Mouse (Mus musculus) CH12.LX (cell line): ENCODE results near the gene Rhobtb3. TPM values are rescaled to one million over a fixed set of nuclear protein-coding genes. Genes with fewer than 3 reads are reported as not detected.

Source experiments
- DNase-seq: peaks from one replicate; pipeline ENCODE4 v3.0.0-alpha.2; 2013; ENCODE audit errors: extremely low read depth
- H3K27ac ChIP-seq: 2 replicates; pipeline ENCODE4 v1.5.1; 2012; ENCODE audit warnings: low read depth, mild to moderate bottlenecking, control low read depth, moderate library complexity; ENCODE audit not compliant: insufficient read depth
- H3K27me3 ChIP-seq: replicated peaks from 2 replicates; pipeline ENCODE3; 2012; ENCODE audit warnings: inconsistent platforms
- H3K36me3 ChIP-seq, 2 experiments: replicated peaks in 1 of 2; 2 replicates each; pipeline versions ENCODE3 to v1.6.1; 2012; ENCODE audit warnings: inconsistent platforms in 1 of 2, low read length in 1 of 2, mild to moderate bottlenecking in 1 of 2, mixed read lengths in 1 of 2, moderate library complexity in 1 of 2; ENCODE audit not compliant: control insufficient read depth in 1 of 2, insufficient read depth in 1 of 2
- H3K4me1 ChIP-seq, 2 experiments: 2 replicates each; pipeline ENCODE4 v1.6.1; 2012; ENCODE audit warnings: inconsistent platforms in 1 of 2, moderate library complexity in 1 of 2; ENCODE audit not compliant: insufficient read depth in 2 of 2, control insufficient read depth in 1 of 2
- H3K4me2 ChIP-seq: 2 replicates; pipeline ENCODE4 v1.6.1; 2012; ENCODE audit warnings: low read depth, mild to moderate bottlenecking, control low read depth; ENCODE audit not compliant: poor library complexity, insufficient read depth, severe bottlenecking
- H3K4me3 ChIP-seq, 3 experiments: fragments of 150-350 bp in 1 of 3; sonication (generic) in 1 of 3; replicated peaks in 1 of 3; 2 replicates each; pipeline versions ENCODE3 to v1.5.1; 2011 to 2012; ENCODE audit warnings: low read depth in 2 of 3, low read length in 2 of 3, mild to moderate bottlenecking in 2 of 3, moderate library complexity in 2 of 3, control low read depth in 1 of 3, improper control_type of control experiment in 1 of 3, inconsistent platforms in 1 of 3, mixed read lengths in 1 of 3; ENCODE audit not compliant: poor library complexity in 1 of 3
- H3K79me2 ChIP-seq: replicated peaks from 2 replicates; pipeline ENCODE4 v1.6.1; 2012; ENCODE audit warnings: mild to moderate bottlenecking, moderate library complexity; ENCODE audit not compliant: control insufficient read depth, poor library complexity, insufficient read depth, severe bottlenecking; ENCODE audit errors: extremely low read depth
- H3K9ac ChIP-seq: 2 replicates; pipeline ENCODE4 v1.6.1; 2012; ENCODE audit warnings: low read depth, mild to moderate bottlenecking, control low read depth, moderate library complexity; ENCODE audit not compliant: insufficient read depth
- H3K9me3 ChIP-seq: replicated peaks from 2 replicates; pipeline ENCODE3; 2012; ENCODE audit warnings: low read length, inconsistent platforms, mixed read lengths
- CHD1 ChIP-seq: IDR thresholded peaks from 2 replicates; pipeline ENCODE4 v1.6.1; 2012; ENCODE audit warnings: low read depth, low read length, improper control_type of control experiment, inconsistent platforms
- ELF1 ChIP-seq: IDR thresholded peaks from 2 replicates; pipeline ENCODE4 v1.6.1; 2014; ENCODE audit warnings: low read depth, mild to moderate bottlenecking, inconsistent platforms, low read length, improper control_type of control experiment
- IRF4 ChIP-seq: IDR thresholded peaks from 2 replicates; pipeline ENCODE4 v1.6.1; 2014; ENCODE audit warnings: low read depth, mild to moderate bottlenecking, inconsistent platforms, low read length, improper control_type of control experiment
- JUN ChIP-seq: IDR thresholded peaks from 2 replicates; pipeline ENCODE4 v1.6.1; 2011; ENCODE audit warnings: low read depth, mild to moderate bottlenecking, low read length, improper control_type of control experiment, moderate library complexity; ENCODE audit not compliant: insufficient read depth
- JUND ChIP-seq: conservative IDR thresholded peaks from 2 replicates; pipeline ENCODE4 v1.6.1; 2011; ENCODE audit warnings: low read depth, low read length, improper control_type of control experiment
- MAFK ChIP-seq: IDR thresholded peaks from 2 replicates; pipeline ENCODE4 v1.6.1; 2011; ENCODE audit warnings: low read length, improper control_type of control experiment; ENCODE audit not compliant: insufficient replicate concordance
- MAZ ChIP-seq: IDR thresholded peaks from 2 replicates; pipeline ENCODE4 v1.6.1; 2012; ENCODE audit warnings: low read depth, mild to moderate bottlenecking, inconsistent platforms, low read length, improper control_type of control experiment, moderate library complexity
- NELFE ChIP-seq: IDR thresholded peaks from 2 replicates; pipeline ENCODE4 v1.6.1; 2011; ENCODE audit warnings: low read depth, low read length, improper control_type of control experiment
- NRF1 ChIP-seq: IDR thresholded peaks from 2 replicates; pipeline ENCODE4 v1.6.1; 2014; ENCODE audit warnings: low read depth, mild to moderate bottlenecking, inconsistent platforms, low read length, improper control_type of control experiment, moderate library complexity
- PAX5 ChIP-seq: IDR thresholded peaks from 2 replicates; pipeline ENCODE4 v1.6.1; 2012; ENCODE audit warnings: low read length, inconsistent platforms, mixed read lengths
- TBP ChIP-seq: conservative IDR thresholded peaks from 2 replicates; pipeline ENCODE4 v1.6.1; 2011; ENCODE audit warnings: low read depth, low read length, improper control_type of control experiment
- USF2 ChIP-seq: conservative IDR thresholded peaks from 2 replicates; pipeline ENCODE4 v1.6.1; 2011; ENCODE audit warnings: low read depth, low read length, improper control_type of control experiment
- ZKSCAN1 ChIP-seq: IDR thresholded peaks from 2 replicates; pipeline ENCODE4 v1.6.1; 2012; ENCODE audit warnings: low read depth, inconsistent platforms, low read length, improper control_type of control experiment, borderline replicate concordance
- ZMIZ1 ChIP-seq: IDR thresholded peaks from 2 replicates; pipeline ENCODE4 v1.6.1; 2012; ENCODE audit warnings: low read depth, mild to moderate bottlenecking, inconsistent platforms, low read length, improper control_type of control experiment
- ZNF384 ChIP-seq: IDR thresholded peaks from 2 replicates; pipeline ENCODE4 v1.6.1; 2012; ENCODE audit warnings: low read depth, low read length, improper control_type of control experiment, inconsistent platforms
- dilution Hi-C: fragments of 300-500 bp; cut with MboI; formaldehyde crosslinking; loops from 2 replicates; pipeline ENCODE4 v1.14.3; 2020; ENCODE audit warnings: low sequenced_read_pairs; ENCODE audit not compliant: extremely low pct_unique_long_range_greater_than_20kb, extremely low pct_ligation_motif_present
- in situ Hi-C: fragments of 300-500 bp; cut with MboI; formaldehyde crosslinking; loops from 3 replicates; pipeline ENCODE4 v1.14.3; 2019; ENCODE audit warnings: low sequenced_read_pairs, low pct_ligation_motif_present, low pct_unique_long_range_greater_than_20kb, mixed read lengths
- polyA plus RNA-seq: library from polyadenylated mRNA; unstranded; fragments of >175 nt; gene quantifications from 2 replicates; pipeline ENCODE4 v1.2.1, GENCODE M21; 2012; ENCODE audit warnings: low read depth; ENCODE audit not compliant: insufficient read length
- total RNA-seq, 2 experiments: library from RNA; depleted of rRNA; stranded (reverse); fragments of 300-350 nt in 1 of 2; fragments of >200 nt in 1 of 2; gene quantifications; 2 replicates each; pipeline ENCODE4 v1.2.3; 2012 to 2014

Rhobtb3 gene
- total and polyA plus RNA-seq, 3 experiments = 2.0 to 3.6 (median 3.4) TPM

GRCm38 (mm10) chr13:75843993-75844683 lies 99.6 kb downstream of the Rhobtb3 start (continued):
- TF ChIP-seq USF2 = no peak
- TF ChIP-seq NRF1 = no peak; the same call in 1 of the 2 replicates
- TF ChIP-seq NELFE = no peak
- TF ChIP-seq JUN = no peak
- no peak for TF ChIP-seq IRF4
- TF ChIP-seq MAZ = no peak
- peak; percentile 52; the same call in 1 of the 2 replicates for TF ChIP-seq ELF1
- TF ChIP-seq CHD1 = no peak
- no peak; the same call in 1 of the 2 replicates for TF ChIP-seq ZMIZ1

DNA sequence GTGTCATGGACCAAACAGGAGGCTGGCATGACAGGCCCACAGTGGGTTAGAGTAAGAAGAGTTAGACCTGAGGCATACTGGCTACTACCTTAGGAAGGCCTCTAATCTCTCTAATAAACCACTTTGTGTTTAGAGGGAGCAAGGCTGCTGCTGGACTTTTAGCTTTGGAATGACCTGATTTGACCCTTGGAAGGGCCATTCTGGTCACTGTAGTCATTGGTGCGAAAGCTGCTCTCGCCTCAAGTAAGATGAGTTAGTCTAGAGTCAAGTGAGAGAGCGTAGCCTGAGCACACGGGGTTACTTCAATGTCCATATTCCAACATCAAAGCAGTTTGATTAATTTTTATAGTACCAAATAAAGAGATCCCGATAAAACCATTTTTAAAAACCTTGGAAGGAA lies 100.4 kb downstream of the Rhobtb3 start:
- Histone ChIP-seq H3K27me3 (no peaks in the 10 kb centered on the region), H3K36me3 (peaks cover 9 to 15% of the 10 kb centered on the region in 2 experiments), H3K9ac (peak overlapping the region; percentile 77; the same call in 1 of the 2 replicates), H3K4me2 (no peak overlapping the region), H3K27ac (no peak overlapping the region), H3K79me2 (peaks cover 23% of the 10 kb centered on the region), H3K4me1 (peaks cover 19 to 67% of the 10 kb centered on the region in 2 experiments), H3K4me3 (no peak overlapping the region), H3K9me3 (no peaks in the 10 kb centered on the region)
- no peak for TF ChIP-seq ZNF384
- no peak for TF ChIP-seq JUND
- no peak for TF ChIP-seq ZMIZ1
- no peak for TF ChIP-seq PAX5
- no peak for TF ChIP-seq ZKSCAN1
- no peak for TF ChIP-seq MAFK
- in situ Hi-C loops = no loop called here
- no peak for DNase-seq
- dilution Hi-C loops = no loop called here

- no peak for DNase-seq
- Histone ChIP-seq H3K4me2 (peak overlapping the region; percentile 84; the same call in 1 of the 2 replicates), H3K9ac (0 out of 2 replicates have a peak overlapping the region, but pooled peaks have one; percentile 77), H3K36me3 (peaks cover 0 to 1% of the 10 kb centered on the region in 2 experiments), H3K4me3 (peak overlapping the region in 1 of 3 experiments; percentile 23), H3K9me3 (no peaks in the 10 kb centered on the region), H3K4me1 (peaks cover 19 to 69% of the 10 kb centered on the region in 2 experiments)
- dilution Hi-C loops = no loop called here
- in situ Hi-C loops = no loop called here
- TF ChIP-seq TBP = no peak
- TF ChIP-seq ZNF384 = no peak
- no peak for TF ChIP-seq IRF4
- TF ChIP-seq, all 38 proteins: peak for 0
- H3K79me2 ChIP-seq = peaks cover 23% of the 10 kb centered on the region
- H3K27me3 ChIP-seq = no peaks in the 10 kb centered on the region
- no peak overlapping the region for H3K27ac ChIP-seq
Observed at GRCm38 (mm10) chr13:75841950-75842349, 101.8 kb downstream of the Rhobtb3 start.
